Mouse (Mus musculus) ES-CJ7 (cell line): ENCODE data around the gene Plaur.

Experiments
- DNase-seq: peaks from one replicate; pipeline ENCODE4 v3.0.0; 2011; ENCODE audit warnings: low read depth, low spot score

Gene Plaur

GRCm38 (mm10) chr7:24462388-24463319 lies at the start of gene Plaur:
Plaur (plus strand) TSS chr7:24462484.
- peak; percentile 64 for DNase-seq

GRCm38 (mm10) chr7:24413630-24414029 lies 48.7 kb upstream of the Plaur start:
- DNase-seq: no peak

DNA sequence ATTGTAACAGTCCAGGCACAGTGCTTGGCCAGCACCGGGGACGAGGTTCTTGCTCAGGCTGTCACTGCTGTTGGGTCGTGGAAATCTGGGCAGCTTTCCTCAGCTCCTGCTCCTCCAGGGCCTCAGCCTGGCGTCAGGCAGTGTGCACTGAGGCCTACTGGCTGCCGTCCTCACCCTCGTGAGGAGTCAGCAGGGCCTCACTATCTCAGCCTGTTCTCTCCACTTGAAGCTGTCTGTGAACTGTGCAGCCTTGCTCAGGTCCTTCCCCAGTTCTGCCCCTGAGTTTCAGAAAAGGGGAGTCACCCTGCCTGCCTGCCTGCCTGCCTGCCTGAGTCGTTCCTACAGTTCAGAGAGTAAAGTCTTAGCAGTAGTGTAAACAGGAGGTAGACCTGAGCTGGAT lies 47.0 kb upstream of the Plaur start:
- DNase-seq: no peak

GRCm38 (mm10) chr7:24419579-24419978 lies 42.7 kb upstream of the Plaur start:
- no peak for DNase-seq

DNA sequence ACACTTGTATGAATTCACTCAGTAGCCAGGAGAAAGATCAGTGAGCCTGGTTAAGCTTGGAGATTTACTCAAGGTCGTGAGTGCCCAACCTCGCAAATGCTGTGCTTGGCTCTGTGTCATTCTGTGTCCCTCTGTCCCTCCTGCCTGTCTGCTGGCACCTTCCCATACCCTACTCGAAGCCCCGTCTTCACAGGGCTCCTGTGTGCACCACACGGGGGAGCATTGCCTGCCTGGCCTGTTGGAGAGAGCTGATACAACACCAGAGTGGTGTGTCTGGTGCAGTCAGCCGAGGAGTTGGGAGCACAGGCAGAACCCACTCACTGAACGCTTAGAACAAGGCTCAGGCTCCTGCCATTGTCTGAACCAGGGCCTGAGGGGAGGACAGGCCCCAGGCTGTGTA lies 40.6 kb upstream of the Plaur start:
- DNase-seq: no peak

DNA sequence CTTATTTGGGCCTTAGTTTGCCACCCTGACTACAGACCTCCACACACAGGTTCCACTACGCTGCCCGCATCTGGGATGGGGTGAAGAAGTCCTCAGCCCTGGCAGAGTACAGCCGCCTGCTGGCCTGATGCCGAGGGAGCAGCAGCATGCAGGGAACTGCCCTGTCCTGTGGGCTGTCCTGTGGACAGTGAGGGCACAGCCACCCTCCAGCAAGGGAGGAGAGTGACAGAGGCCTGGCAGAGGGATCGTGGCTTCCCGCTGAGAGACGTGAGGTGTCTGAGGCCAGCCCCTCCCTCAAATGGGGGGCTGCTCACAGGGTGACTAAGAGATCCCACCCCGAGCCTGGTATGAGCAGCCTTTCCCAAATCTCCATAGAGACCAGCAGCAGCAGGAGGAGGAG lies 40.0 kb upstream of the Plaur start:
- no peak for DNase-seq

DNA sequence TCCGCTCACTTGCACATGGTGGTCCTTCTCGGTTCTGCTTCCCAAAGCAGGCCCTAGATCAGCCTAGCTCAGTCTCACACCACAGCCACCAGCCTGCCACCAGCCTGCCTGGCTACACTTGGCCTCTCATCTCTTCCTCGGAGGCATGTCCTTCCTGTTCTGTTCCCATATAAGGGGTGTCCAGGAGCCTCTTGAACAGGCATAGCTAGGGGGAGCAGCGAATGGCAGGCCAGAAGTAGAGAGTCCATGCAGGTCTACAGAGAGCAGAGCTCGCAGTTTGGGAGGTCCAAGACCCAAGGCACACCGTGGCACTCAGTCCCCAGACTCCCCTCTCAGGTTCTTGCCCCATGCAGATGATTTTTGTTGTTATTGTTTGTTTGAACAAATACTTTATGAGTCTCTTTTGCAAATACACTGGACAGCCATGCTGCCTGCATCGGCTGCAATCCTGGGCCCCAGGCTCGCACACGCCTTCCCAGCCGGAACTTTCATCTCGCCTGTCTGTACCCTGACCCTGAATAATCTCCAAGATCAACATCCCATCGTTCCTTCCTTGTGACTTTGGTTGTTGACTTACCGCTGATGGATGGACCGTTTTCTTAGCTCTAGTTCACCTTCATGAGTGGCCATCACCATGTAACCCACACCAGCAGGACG lies 39.0 kb upstream of the Plaur start:
- DNase-seq: no peak

DNA sequence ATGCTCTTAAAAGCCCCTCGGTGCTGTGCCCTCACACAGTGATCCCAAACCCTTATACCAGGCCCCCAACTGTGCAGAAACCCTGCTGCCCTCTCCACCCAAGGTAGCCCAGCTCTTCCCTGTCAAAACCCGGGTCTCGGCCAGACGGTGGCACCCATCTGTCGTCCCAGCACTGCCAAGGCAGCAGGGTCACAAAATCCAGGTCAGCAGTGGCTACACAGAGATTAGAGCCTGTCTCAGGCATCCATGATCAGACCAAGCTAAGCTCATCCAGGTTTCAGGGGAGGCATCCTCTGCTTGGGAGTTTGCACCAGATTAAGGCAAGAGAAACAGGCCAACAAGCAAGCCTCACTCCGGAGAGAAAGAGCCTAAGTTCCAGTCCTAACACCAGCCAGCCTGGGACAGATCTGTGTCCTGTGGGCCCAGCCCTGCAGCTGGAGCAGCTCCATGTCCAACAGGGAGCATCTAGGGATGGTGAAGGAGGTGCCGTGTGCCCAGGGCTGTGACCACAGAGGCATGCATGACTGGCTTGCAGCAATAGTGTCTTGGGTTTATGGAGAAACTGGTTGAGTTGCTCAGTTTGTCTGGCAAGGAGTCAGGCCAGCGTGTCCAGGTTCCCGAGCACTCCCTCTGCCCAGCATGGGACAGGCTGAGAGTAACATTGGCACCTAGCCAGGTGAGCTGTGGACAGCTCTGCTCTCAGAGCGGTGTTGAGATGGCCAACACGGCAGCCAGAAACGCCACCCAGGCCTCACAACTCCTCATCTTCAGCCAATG lies 38.1 kb upstream of the Plaur start:
- DNase-seq: no peak

- DNase-seq: no peak
Measured at GRCm38 (mm10) chr7:24425919-24426318, 36.4 kb upstream of the Plaur start.

DNA sequence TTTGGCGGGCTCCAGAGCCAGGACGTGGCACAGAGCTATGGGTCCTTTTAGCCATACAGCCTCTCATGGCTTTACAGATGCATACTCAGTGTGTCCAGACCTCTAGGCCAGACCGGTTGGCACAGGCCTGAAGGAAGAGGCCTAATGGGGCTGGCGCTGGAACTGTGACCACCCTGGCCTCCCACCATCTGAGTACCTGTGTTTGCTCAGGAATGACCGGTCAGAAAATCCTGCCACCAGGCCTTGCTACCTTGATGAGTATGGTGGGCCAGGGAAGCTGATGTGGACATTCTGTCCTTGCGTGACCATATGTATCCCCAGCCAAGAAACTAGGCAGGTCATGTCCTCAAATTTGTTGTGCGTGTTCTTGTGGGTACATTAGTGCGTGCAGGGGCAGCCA lies 35.1 kb upstream of the Plaur start:
- no peak for DNase-seq

GRCm38 (mm10) chr7:24428725-24429124 lies 33.6 kb upstream of the Plaur start:
- DNase-seq: no peak

- no peak for DNase-seq
Measured at GRCm38 (mm10) chr7:24429413-24430112, 32.7 kb upstream of the Plaur start.

DNA sequence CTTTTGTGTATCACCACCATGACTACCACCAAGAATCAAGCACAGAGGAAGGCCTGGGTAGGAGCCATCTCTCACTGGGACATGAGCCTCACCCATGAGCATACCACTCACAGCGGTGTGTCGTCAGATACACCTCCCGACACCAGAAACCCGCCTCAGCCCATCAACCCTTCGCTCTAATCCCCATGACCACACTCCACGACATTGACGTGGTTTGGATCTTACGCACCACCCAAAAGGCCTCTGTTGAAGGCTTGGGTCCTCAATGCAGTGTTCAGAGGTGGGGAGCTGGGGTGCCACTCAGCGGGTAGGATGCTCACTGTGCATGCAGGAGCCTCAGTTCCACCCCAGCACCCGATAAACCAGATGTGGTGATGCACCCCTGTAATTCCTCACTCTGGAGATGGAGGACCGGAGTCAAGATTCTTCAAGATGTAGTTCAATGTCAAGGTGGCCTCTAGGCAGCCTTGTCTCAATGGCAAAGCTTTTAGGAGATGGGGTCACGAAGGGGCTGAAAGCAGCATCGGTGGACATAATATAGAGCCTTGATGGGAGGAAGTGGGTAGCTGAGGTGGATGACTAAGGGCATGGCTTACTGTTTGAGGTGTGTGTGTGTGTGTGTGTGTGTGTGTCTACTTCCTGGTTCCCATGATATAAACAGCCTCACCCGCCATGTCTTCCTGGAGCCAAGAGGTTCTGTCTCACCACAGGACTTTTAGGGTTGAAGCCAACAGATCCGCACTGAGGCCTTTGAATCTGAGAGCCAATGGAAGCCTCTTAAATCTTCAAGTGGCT lies 31.5 kb upstream of the Plaur start:
- no peak for DNase-seq

DNA sequence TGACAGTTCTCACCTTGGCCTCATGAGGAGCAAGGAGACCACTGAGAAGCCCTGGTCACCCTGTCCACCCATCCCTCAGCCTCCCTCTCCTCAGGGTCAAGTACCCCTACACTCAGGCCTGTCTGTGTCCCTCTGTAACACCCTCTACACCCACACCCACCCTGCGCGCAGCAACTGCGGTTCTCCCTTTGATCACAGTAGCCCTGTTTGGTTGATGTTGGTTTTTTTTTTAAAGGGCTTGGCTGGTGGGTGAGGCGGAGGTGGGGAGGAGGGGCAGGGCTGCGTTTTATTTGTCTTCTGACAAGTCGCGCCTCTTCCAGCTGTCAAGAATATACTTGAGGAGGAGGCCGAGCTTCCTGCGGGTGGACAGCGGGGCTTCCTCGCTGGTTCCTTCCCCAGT lies 30.6 kb upstream of the Plaur start:
- no peak for DNase-seq

GRCm38 (mm10) chr7:24435305-24435704 lies 27.0 kb upstream of the Plaur start:
- DNase-seq: no peak

DNA sequence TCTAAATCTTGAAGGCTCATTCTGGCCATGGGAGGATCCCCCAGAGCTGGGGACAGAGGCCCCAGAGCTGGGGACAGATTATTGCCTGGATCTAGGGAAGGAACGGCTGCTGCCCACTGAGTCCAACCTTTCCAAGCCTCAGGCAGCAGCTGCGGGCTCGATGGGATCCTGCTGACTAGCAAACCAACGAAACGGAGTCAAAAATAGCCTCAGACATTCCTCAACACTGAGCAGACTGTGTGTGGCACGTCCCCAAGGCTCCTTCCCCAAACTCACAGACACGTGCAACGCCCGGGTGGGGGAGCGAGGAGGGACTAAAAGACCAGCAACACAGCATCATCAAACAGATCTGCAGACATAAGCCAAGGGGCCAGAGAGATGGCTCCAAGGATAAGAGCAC lies 24.3 kb upstream of the Plaur start:
- no peak for DNase-seq

GRCm38 (mm10) chr7:24439191-24439590 lies 23.1 kb upstream of the Plaur start:
- DNase-seq: no peak

DNA sequence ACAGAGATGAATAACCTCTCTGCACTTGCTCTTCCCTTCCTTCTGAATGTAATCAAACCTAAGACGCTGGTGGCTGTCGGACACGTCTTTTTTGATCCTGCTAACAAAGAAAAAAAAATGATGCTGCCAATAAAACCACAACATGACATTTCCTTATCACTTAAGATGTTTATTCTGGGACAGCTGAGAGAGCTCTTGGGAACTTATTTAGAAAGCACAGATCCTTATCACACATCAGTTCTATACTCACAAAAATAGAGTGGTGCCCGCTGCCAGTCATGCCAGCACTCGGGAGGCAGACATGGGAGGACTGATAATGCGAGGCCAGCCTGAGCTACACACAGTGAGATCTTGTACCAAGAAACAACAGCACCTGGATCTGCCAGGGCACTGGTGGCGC lies 22.4 kb upstream of the Plaur start:
- DNase-seq: no peak

DNA sequence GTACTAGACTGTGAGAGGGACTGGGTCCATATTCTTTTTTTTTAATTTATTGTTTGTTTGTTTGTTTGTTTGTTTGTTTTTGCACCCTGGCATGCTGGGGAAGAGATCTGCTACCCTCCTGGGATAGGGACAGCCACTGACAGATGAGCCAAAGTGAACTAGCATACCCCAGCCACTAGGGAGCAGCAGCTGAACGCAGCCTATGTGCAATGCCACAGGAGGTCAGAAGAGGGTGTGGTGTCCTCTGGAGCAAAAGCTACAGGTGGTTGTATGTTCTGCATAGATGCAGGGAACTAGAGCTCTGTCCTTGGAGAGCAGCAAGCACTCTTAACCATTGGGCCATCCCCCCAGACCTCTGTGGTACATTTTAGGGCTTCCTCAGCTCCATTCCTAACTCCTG lies 20.5 kb upstream of the Plaur start:
- DNase-seq: peak; percentile 90

- no peak for DNase-seq
Measured at GRCm38 (mm10) chr7:24442313-24442712, 20.0 kb upstream of the Plaur start.
